Mouse (Mus musculus): ENCODE results near the gene Sfta2.
A peak's percentile ranks its signal among the peaks of the same experiment; 100 is the strongest.

GRCm38 (mm10) chr17:35578211-35578610, 23.1 kb upstream of the Sfta2 start:
- TF ChIP-seq POLR2A (IDR thresholded peaks at IDR 0.05; ENCODE audit: low read depth, low read length), result no peak
- peak; percentile 99 for TF ChIP-seq CTCF (IDR thresholded peaks at IDR 0.05; ENCODE audit: extremely low read depth, insufficient read length, insufficient replicate concordance, low read depth, low read length)

All from small intestine, adult 2 months (tissue).